Mouse (Mus musculus) thymus, adult 2 months (tissue): ENCODE results near the gene Ankrd55.

Experiments used
- CTCF ChIP-seq: fragments of 200-500 bp; IDR thresholded peaks from 2 replicates; pipeline ENCODE4 v1.5.1; 2012; ENCODE audit warnings: mild to moderate bottlenecking, control low read depth, low read length, moderate library complexity, borderline replicate concordance; ENCODE audit not compliant: control insufficient read depth, poor library complexity, insufficient read depth; ENCODE audit errors: extremely low read depth
- POLR2A ChIP-seq: fragments of 200-500 bp; IDR thresholded peaks from 2 replicates; pipeline ENCODE4 v1.6.1; 2012; ENCODE audit warnings: mild to moderate bottlenecking, low read length, control low read depth, moderate library complexity; ENCODE audit not compliant: control insufficient read depth, poor library complexity, insufficient read depth; ENCODE audit errors: extremely low read depth

DNA sequence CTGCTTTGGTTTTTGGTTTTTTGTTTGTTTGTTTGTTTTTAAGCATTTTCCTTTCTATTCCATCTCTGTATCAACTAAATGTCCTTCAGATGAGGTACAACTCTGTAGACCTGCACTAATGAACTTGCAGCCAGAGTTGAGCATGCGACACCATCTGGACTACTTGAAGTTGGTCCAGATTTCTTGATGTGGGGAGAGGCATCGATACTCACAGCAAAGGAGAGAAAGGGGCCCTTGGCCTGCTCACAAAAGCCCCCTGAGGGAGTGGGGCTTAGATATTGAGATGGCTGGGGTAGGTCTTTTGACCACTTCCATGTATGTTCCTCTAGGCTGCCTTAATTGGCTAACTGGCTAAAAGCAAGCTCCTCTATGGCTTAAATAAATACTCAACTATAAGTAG lies 49.0 kb upstream of the Ankrd55 start:
- TF ChIP-seq POLR2A (no peak), CTCF (no peak)
